Mouse (Mus musculus) E14TG2a.4 (cell line): ENCODE data around the gene Slc9a2.

Source experiments
- CTCF ChIP-seq: conservative IDR thresholded peaks from 2 replicates; pipeline ENCODE4 v1.5.1; 2014; ENCODE audit warnings: low read length
- NANOG ChIP-seq: IDR thresholded peaks from 2 replicates; pipeline ENCODE4 v1.6.1; 2014; ENCODE audit warnings: borderline replicate concordance, low read length, mixed read lengths
- POU5F1 ChIP-seq: IDR thresholded peaks from 2 replicates; pipeline ENCODE4 v1.6.1; 2014; ENCODE audit warnings: low read length, borderline replicate concordance

GRCm38 (mm10) chr1:40670025-40670424 lies 10.3 kb upstream of the Slc9a2 start:
- TF ChIP-seq CTCF: no peak
- no peak for TF ChIP-seq NANOG
- no peak for TF ChIP-seq POU5F1
